Mouse (Mus musculus) liver, embryonic 12.5 days (tissue): Measurements from ENCODE around the gene Jmjd4. TPM values are rescaled to one million over a fixed set of nuclear protein-coding genes. Genes with fewer than 3 reads are reported as not detected.
A peak's percentile ranks its signal among the peaks of the same experiment; 100 is the strongest.

ENCODE experiments used
- ATAC-seq: fragments of 200-750 bp; cut with Nextera tagmentation; 2 replicates; pipeline ENCODE4 v1.8.0; 2017; ENCODE audit warnings: moderate number of reproducible peaks, mild to moderate bottlenecking, moderate library complexity
- H3K27ac ChIP-seq: fragments of 300-500 bp; sonication (generic); 2 replicates; pipeline ENCODE4 v1.5.1; 2016; ENCODE audit warnings: mild to moderate bottlenecking
- H3K27me3 ChIP-seq: fragments of 300-500 bp; sonication (generic); replicated peaks from 2 replicates; pipeline ENCODE4 v1.6.1; 2016; ENCODE audit warnings: mild to moderate bottlenecking, moderate library complexity
- H3K36me3 ChIP-seq: fragments of 300-500 bp; sonication (generic); 2 replicates; pipeline ENCODE4 v1.6.1; 2016; ENCODE audit warnings: mild to moderate bottlenecking, moderate library complexity
- H3K4me1 ChIP-seq: fragments of 300-500 bp; sonication (generic); 2 replicates; pipeline ENCODE4 v1.6.1; 2016
- H3K4me2 ChIP-seq: fragments of 300-500 bp; sonication (generic); 2 replicates; pipeline ENCODE4 v1.6.1; 2016; ENCODE audit warnings: mild to moderate bottlenecking, moderate library complexity
- H3K4me3 ChIP-seq: fragments of 300-500 bp; sonication (generic); 2 replicates; pipeline ENCODE4 v1.5.1; 2016; ENCODE audit warnings: mild to moderate bottlenecking, moderate library complexity
- H3K9ac ChIP-seq: fragments of 300-500 bp; sonication (generic); 2 replicates; pipeline ENCODE4 v1.6.1; 2016; ENCODE audit warnings: mild to moderate bottlenecking, moderate library complexity
- H3K9me3 ChIP-seq: fragments of 300-500 bp; sonication (generic); replicated peaks from 2 replicates; pipeline ENCODE4 v1.6.1; 2016; ENCODE audit warnings: mild to moderate bottlenecking, moderate library complexity
- WGBS: fragments of 180-500 bp; shearing (Covaris S2); methylation state at CpG from one replicate; pipeline ENCODE4 v1.1.7; 2016; ENCODE audit not compliant: insufficient replicate concordance; 5-methylcytosine and 5-hydroxymethylcytosine counted together
- polyA plus RNA-seq: library from polyadenylated mRNA; unstranded; fragments of >200 nt; fragmentation: Nextera tagmentation; extraction: Ambion mirVana; gene quantifications from 2 replicates; pipeline ENCODE4 v1.2.1, GENCODE M21; 2016

Jmjd4 gene
- polyA plus RNA-seq, 1 experiment from 2014 or later = 7.7 TPM

DNA sequence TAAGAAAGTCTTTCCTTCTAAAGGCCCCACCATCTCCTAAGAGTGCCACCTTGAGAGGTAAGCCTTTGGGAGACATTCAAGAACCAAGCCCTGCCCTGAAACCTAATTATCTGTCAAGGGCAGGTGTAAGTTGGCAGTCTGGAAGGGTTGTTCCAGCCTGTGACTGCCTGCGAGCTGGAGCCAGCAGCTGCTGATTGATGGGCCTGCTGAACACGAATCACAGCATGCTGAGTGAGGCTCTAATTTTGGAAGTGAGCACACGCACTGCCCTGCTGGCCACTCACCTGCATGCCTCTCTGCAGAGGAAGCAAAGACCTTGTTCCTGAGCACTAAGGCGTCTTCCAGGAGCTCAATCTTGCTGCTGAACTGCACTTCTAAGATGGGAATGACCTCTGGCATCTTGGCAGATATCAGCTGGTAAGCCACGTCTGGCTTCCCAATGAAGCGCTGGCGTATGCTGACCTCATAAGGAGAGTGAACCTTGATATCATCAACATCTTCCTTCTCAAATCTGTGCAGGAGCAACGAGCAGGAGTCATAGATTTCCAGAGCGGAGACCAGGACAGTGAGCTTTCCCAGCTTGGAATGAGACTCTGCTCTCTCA is 21.7 kb upstream of the Jmjd4 start:
- H3K27me3 ChIP-seq = no peaks in the 10 kb centered on the region
- 63% methylated on average over 9 of the region's 9 CpGs for WGBS
- peaks cover 9% of the 10 kb centered on the region; the same call in 1 of the 2 replicates for H3K4me1 ChIP-seq
- no peaks in the 10 kb centered on the region for H3K9me3 ChIP-seq
- no peak overlapping the region for H3K9ac ChIP-seq
- no peak for ATAC-seq
- no peak overlapping the region for H3K4me3 ChIP-seq
- H3K27ac ChIP-seq = no peak overlapping the region
- H3K36me3 ChIP-seq = peaks cover 17% of the 10 kb centered on the region
- H3K4me2 ChIP-seq = no peak overlapping the region

DNA sequence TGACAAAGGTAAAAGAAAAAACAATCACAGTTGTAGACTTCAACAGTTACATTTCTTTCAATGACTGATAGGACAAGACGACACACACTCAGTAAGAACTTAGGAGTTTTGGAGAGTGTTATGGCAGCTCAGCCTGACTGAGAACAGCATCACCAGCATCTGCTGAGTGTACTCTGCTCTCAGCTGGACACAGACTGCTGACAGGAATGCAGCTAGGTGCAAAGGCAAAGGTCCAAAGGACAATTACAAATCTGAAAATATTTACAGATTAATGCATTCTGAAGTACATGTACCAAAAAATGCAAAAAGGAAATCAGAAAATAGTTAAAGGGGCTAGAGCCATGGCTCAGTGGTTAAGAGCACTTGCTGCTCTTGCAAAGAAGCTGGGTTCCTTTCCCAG is 19.9 kb upstream of the Jmjd4 start:
- ATAC-seq = no peak
- peaks cover 24% of the 10 kb centered on the region for H3K36me3 ChIP-seq
- 68% methylated on average over 1 of the region's 1 CpGs for WGBS
- H3K4me3 ChIP-seq = no peak overlapping the region
- H3K4me1 ChIP-seq = no peaks in the 10 kb centered on the region
- H3K9me3 ChIP-seq = no peaks in the 10 kb centered on the region
- H3K4me2 ChIP-seq = no peak overlapping the region
- H3K27ac ChIP-seq = no peak overlapping the region
- H3K9ac ChIP-seq = no peak overlapping the region
- no peaks in the 10 kb centered on the region for H3K27me3 ChIP-seq

DNA sequence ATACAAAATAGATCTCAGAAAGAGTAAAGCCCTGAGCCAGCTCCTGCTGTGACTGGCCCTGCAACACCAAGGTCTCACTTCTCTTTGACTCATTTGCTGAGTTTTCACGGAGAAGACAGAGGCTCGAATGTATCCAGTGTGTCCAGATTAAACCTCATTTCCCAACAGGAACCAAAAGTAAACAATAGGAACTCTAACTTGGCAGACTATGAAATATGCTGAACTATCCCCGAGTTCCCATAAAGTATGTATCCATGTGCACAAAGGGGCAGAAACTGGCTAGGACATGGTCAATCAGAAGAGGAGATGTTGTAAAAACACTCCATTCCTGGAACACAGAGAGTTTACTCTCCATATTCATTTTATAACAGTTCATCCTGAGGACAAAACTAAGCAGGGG is 17.6 kb upstream of the Jmjd4 start:
- Histone ChIP-seq H3K9ac (no peak overlapping the region), H3K4me2 (no peak overlapping the region), H3K27ac (no peak overlapping the region), H3K4me3 (no peak overlapping the region), H3K36me3 (peaks cover 32% of the 10 kb centered on the region), H3K27me3 (no peaks in the 10 kb centered on the region), H3K4me1 (no peaks in the 10 kb centered on the region), H3K9me3 (peaks cover 5% of the 10 kb centered on the region; the same call in 1 of the 2 replicates)
- 68% methylated on average over 3 of the region's 3 CpGs for WGBS
- no peak for ATAC-seq

- H3K4me1 ChIP-seq = no peaks in the 10 kb centered on the region
- no peak for ATAC-seq
- WGBS = 79% methylated on average over 12 of the region's 12 CpGs
These were observed 11.9 kb upstream of the Jmjd4 start for GRCm38 (mm10) chr11:59437954-59438353.

GRCm38 (mm10) chr11:59443102-59443501 is 6.7 kb upstream of the Jmjd4 start:
- H3K4me2 ChIP-seq = no peak overlapping the region
- H3K9me3 ChIP-seq = no peaks in the 10 kb centered on the region
- H3K9ac ChIP-seq = no peak overlapping the region
- H3K4me3 ChIP-seq = no peak overlapping the region
- no peaks in the 10 kb centered on the region for H3K27me3 ChIP-seq
- ATAC-seq = no peak
- no peak overlapping the region for H3K27ac ChIP-seq
- no peaks in the 10 kb centered on the region; the same call in 1 of the 2 replicates for H3K4me1 ChIP-seq
- peaks cover under 1% of the 10 kb centered on the region for H3K36me3 ChIP-seq

More at GRCm38 (mm10) chr11:59437954-59438353, 11.9 kb upstream of the Jmjd4 start:
- Histone ChIP-seq H3K4me2 (no peak overlapping the region), H3K4me3 (no peak overlapping the region), H3K9me3 (peaks cover 5% of the 10 kb centered on the region; the same call in 1 of the 2 replicates), H3K27ac (no peak overlapping the region), H3K9ac (no peak overlapping the region), H3K36me3 (peaks cover 31% of the 10 kb centered on the region), H3K27me3 (no peaks in the 10 kb centered on the region)

DNA sequence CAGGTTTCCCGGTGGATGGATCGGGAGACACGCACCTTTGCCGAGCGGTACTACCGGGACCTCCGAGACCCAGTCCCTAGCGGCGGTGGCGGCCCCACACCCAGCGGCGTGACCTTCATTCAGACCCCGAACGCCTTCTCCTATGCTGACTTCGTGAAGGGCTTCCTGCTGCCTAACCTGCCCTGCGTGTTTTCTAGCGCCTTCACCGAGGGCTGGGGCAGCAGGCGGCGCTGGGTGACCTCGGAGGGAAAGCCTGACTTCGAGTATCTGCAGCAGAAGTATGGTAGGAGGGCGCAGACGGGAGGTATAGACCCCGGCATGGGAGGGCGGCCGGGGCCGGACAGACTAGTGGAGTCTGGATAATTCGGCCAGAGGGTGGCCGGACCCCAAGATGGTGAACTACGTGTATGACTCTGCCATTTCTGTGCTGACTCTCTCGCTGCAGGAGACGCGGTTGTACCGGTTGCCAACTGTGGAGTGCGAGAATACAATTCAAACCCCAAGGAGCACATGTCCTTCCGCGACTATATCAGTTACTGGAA is 456 bp downstream of the Jmjd4 start:
- no peaks in the 10 kb centered on the region for H3K27me3 ChIP-seq
- H3K9ac ChIP-seq = peak overlapping the region; percentile 91
- ATAC-seq = peak; percentile 76
- H3K27ac ChIP-seq = peak overlapping the region; percentile 70
- peak overlapping the region; percentile 97 for H3K4me2 ChIP-seq
- H3K4me1 ChIP-seq = peaks cover 30% of the 10 kb centered on the region
- under 1% methylated on average over 38 of the region's 38 CpGs for WGBS
- no peaks in the 10 kb centered on the region for H3K9me3 ChIP-seq
- peaks cover 39% of the 10 kb centered on the region for H3K36me3 ChIP-seq
- H3K4me3 ChIP-seq = peak overlapping the region; percentile 87

DNA sequence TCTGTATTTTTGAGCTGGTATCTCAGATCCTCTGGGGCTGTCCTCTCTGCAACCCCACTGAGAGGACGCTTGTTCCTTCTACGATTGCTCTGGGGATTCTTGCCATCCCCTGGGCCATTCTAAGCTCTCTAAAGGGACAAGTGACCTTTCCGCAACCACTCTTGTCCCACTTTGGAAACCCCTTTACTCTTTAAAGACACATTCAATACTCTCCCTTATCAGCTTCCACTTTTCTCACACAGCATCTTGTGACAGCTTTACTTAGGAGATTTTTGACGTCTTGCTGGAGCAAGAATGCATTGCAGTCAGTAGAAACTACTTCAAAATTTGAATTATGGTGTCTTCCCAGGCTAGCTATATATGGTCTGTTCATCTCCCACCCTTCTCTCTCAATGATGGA is 1.2 kb downstream of the Jmjd4 start, which contains the start of gene Snap47:
Gene Snap47, minus strand, starts transcription at position 101 of the 400 bp plus-strand sequence.
- Histone ChIP-seq H3K27ac (peak within 1 kb of the TSS; percentile 70), H3K4me3 (peak within 1 kb of the TSS; percentile 87), H3K4me1 (peaks cover 30% of the 10 kb centered on the region), H3K9me3 (no peaks in the 10 kb centered on the region), H3K36me3 (peaks cover 47% of the 10 kb centered on the region), H3K27me3 (no peaks in the 10 kb centered on the region), H3K4me2 (peak within 1 kb of the TSS; percentile 97), H3K9ac (peak within 1 kb of the TSS; percentile 91)
- 68% methylated on average over 4 of the region's 4 CpGs for WGBS
- no peak for ATAC-seq

- Histone ChIP-seq H3K4me3 (no peak overlapping the region), H3K9ac (no peak overlapping the region), H3K36me3 (peaks cover 60% of the 10 kb centered on the region), H3K4me2 (no peak overlapping the region), H3K27ac (no peak overlapping the region), H3K4me1 (peaks cover 7% of the 10 kb centered on the region), H3K27me3 (no peaks in the 10 kb centered on the region), H3K9me3 (no peaks in the 10 kb centered on the region)
- ATAC-seq = no peak
- 78% methylated on average over 2 of the region's 2 CpGs for WGBS
These were observed 6.5 kb downstream of the Jmjd4 start for GRCm38 (mm10) chr11:59456346-59456745.

GRCm38 (mm10) chr11:59456891-59457290 is 7.0 kb downstream of the Jmjd4 start:
- no peak overlapping the region for H3K27ac ChIP-seq
- H3K36me3 ChIP-seq = peaks cover 57% of the 10 kb centered on the region
- no peak overlapping the region for H3K4me2 ChIP-seq
- H3K9ac ChIP-seq = no peak overlapping the region
- H3K4me1 ChIP-seq = 0 out of 2 replicates have a peak, but pooled peaks cover 2% of the 10 kb centered on the region
- 78% methylated on average over 2 of the region's 2 CpGs for WGBS
- H3K4me3 ChIP-seq = no peak overlapping the region
- no peaks in the 10 kb centered on the region for H3K9me3 ChIP-seq
- H3K27me3 ChIP-seq = no peaks in the 10 kb centered on the region
- no peak for ATAC-seq

- Histone ChIP-seq H3K27ac (no peak overlapping the region), H3K4me2 (no peak overlapping the region), H3K36me3 (peaks cover 60% of the 10 kb centered on the region), H3K4me1 (no peaks in the 10 kb centered on the region), H3K9me3 (peaks cover 11% of the 10 kb centered on the region; the same call in 1 of the 2 replicates), H3K27me3 (no peaks in the 10 kb centered on the region), H3K4me3 (no peak overlapping the region), H3K9ac (no peak overlapping the region)
- ATAC-seq = no peak
- 39% methylated on average over 5 of the region's 5 CpGs for WGBS
These were observed 9.1 kb downstream of the Jmjd4 start for GRCm38 (mm10) chr11:59458973-59459372.

DNA sequence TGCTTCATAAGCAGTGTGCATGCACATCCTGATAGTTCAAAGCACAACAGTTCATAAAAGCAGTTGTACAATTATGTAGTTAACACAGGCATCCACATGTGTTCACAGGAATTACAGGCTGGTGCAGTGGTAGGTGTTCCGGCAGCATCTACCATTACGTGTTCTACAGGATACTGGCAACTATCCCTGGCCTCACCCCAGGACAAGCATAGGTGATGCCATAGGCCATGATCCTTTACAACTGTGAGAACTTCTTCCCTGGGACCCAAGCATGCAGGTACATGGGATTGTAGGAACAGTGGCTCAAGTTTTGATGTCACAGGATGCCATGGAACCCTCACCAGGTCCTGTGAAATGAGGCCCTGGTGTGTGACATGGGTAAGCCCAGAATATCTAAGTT is 10.6 kb downstream of the Jmjd4 start:
- WGBS = 84% methylated on average over 2 of the region's 2 CpGs

GRCm38 (mm10) chr11:59471413-59472325 is 21.8 kb downstream of the Jmjd4 start:
- H3K27me3 ChIP-seq = peaks cover 37% of the 10 kb centered on the region; the same call in 1 of the 2 replicates
- peak overlapping the region; percentile 92 for H3K4me2 ChIP-seq
- peak overlapping the region; percentile 74 for H3K9ac ChIP-seq
- H3K9me3 ChIP-seq = no peaks in the 10 kb centered on the region
- peak; percentile 68 for ATAC-seq
- H3K4me1 ChIP-seq = peaks cover 14% of the 10 kb centered on the region; the same call in 1 of the 2 replicates
- 0 out of 2 replicates have a peak, but pooled peaks cover 4% of the 10 kb centered on the region for H3K36me3 ChIP-seq
- peak overlapping the region; percentile 17; the same call in 1 of the 2 replicates for H3K27ac ChIP-seq
- H3K4me3 ChIP-seq = peak overlapping the region; percentile 68
- WGBS = 9% methylated on average over 37 of the region's 37 CpGs

More for the DNA sequence above, 10.6 kb downstream of the Jmjd4 start:
- H3K9ac ChIP-seq = no peak overlapping the region
- no peak overlapping the region for H3K4me2 ChIP-seq
- H3K27me3 ChIP-seq = no peaks in the 10 kb centered on the region
- H3K36me3 ChIP-seq = peaks cover 58% of the 10 kb centered on the region
- no peaks in the 10 kb centered on the region for H3K4me1 ChIP-seq
- no peak for ATAC-seq
- peaks cover 11% of the 10 kb centered on the region; the same call in 1 of the 2 replicates for H3K9me3 ChIP-seq
- no peak overlapping the region for H3K4me3 ChIP-seq
- no peak overlapping the region for H3K27ac ChIP-seq
